Mouse (Mus musculus) lung, postnatal 0 days (tissue): Measurements from ENCODE around the gene Zfp523. TPM values are rescaled to one million over a fixed set of nuclear protein-coding genes. Genes with fewer than 3 reads are reported as not detected.

Experiments used
- ATAC-seq: fragments of 200-750 bp; cut with Nextera tagmentation; 2 replicates; pipeline ENCODE4 v1.8.0; 2017; ENCODE audit warnings: moderate library complexity
- DNase-seq: peaks from one replicate; pipeline ENCODE4 v3.0.0-alpha.2; 2016; ENCODE audit warnings: low spot score
- H3K27ac ChIP-seq: fragments of 300-500 bp; sonication (generic); 2 replicates; pipeline ENCODE4 v1.5.1; 2014; ENCODE audit warnings: antibody characterized with exemption, mild to moderate bottlenecking, low read length, mixed read lengths
- H3K27me3 ChIP-seq: fragments of 300-500 bp; sonication (generic); replicated peaks from 2 replicates; pipeline ENCODE4 v1.6.1; 2014; ENCODE audit warnings: low read length, mixed read lengths; ENCODE audit not compliant: insufficient read depth
- H3K36me3 ChIP-seq: fragments of 300-500 bp; sonication (generic); 2 replicates; pipeline ENCODE4 v1.6.1; 2014; ENCODE audit warnings: low read length, mixed read lengths; ENCODE audit not compliant: insufficient read depth
- H3K4me1 ChIP-seq: fragments of 300-500 bp; sonication (generic); 2 replicates; pipeline ENCODE4 v1.6.1; 2014; ENCODE audit warnings: antibody characterized with exemption, low read depth, low read length, mixed read lengths; ENCODE audit not compliant: insufficient read depth
- H3K4me2 ChIP-seq: fragments of 300-500 bp; sonication (generic); replicated peaks from 2 replicates; pipeline ENCODE4 v1.6.1; 2014; ENCODE audit warnings: low read depth, mild to moderate bottlenecking, low read length, moderate library complexity, mixed read lengths
- H3K4me3 ChIP-seq: fragments of 300-500 bp; sonication (generic); 2 replicates; pipeline ENCODE4 v1.5.1; 2014; ENCODE audit warnings: low read depth, low read length
- H3K9ac ChIP-seq: fragments of 300-500 bp; sonication (generic); replicated peaks from 2 replicates; pipeline ENCODE4 v1.6.1; 2014; ENCODE audit warnings: low read depth, mild to moderate bottlenecking
- H3K9me3 ChIP-seq: fragments of 300-500 bp; sonication (generic); 2 replicates; pipeline ENCODE4 v1.6.1; 2016; ENCODE audit warnings: low read length, mixed read lengths
- CTCF ChIP-seq: IDR thresholded peaks from 2 replicates; pipeline ENCODE4 v1.5.1; 2016; ENCODE audit warnings: antibody characterized with exemption, mild to moderate bottlenecking
- EP300 ChIP-seq: IDR thresholded peaks from 2 replicates; pipeline ENCODE4 v1.6.1; 2016; ENCODE audit warnings: antibody characterized with exemption, mild to moderate bottlenecking, control low read depth
- WGBS: fragments of 180-500 bp; shearing (Covaris S2); extraction: QIAGEN DNeasy Blood & Tissue Kit; methylation state at CpG from one replicate; pipeline ENCODE4 v1.1.7; 2014; 5-methylcytosine and 5-hydroxymethylcytosine counted together
- polyA plus RNA-seq: library from polyadenylated mRNA; unstranded; fragments of >200 nt; fragmentation: Nextera tagmentation; extraction: Ambion mirVana; gene quantifications from 2 replicates; pipeline ENCODE4 v1.2.1, GENCODE M21; 2015

Gene Zfp523
- polyA plus RNA-seq, 1 experiment from 2014 or later: 20.2 TPM

GRCm38 (mm10) chr17:28234641-28235040 lies 57.7 kb downstream of the Zfp523 start:
- Histone ChIP-seq H3K9ac (no peak overlapping the region), H3K36me3 (peaks cover 7% of the 10 kb centered on the region; the same call in 1 of the 2 replicates), H3K4me3 (no peak overlapping the region), H3K9me3 (no peaks in the 10 kb centered on the region), H3K4me2 (no peak overlapping the region), H3K27ac (no peak overlapping the region), H3K4me1 (no peaks in the 10 kb centered on the region; the same call in 1 of the 2 replicates), H3K27me3 (no peaks in the 10 kb centered on the region)
- 80% methylated on average over 5 of the region's 5 CpGs for WGBS
- ATAC-seq (no peak), DNase-seq (no peak)
- TF ChIP-seq EP300 (no peak), CTCF (no peak)

DNA sequence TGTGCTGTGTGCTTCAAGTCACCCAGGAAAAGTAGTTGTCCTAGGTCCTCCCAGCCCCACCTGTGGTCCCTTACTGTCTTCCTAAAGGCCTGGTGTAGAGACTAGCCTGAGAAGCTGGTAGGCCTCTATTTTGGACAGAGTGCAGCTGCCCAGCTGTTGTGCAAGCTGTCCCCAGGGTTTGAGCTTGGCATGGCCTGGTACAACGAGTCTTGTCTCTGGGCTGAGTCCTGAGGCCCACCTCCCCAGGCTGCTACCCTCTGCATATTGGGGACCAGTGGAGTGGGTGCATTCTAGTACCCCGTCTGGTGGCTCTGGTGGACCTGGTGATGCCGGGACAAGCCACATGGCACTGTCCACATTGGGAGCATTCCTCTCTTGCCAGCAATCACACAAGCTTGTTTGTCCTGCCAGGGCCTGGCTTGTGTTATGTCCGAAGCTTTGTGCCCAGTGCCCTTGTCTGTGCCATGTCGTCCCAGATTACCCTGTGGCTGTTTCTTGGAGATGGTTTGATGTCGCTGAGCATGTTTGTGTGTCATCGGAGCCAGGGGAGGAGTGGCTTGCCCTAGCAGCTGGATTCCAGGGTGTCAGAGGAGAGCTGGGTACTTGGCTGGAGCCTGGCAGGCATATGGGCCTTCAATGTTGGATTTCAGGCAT lies 59.2 kb downstream of the Zfp523 start:
- Histone ChIP-seq H3K36me3 (peaks cover 8% of the 10 kb centered on the region; the same call in 1 of the 2 replicates), H3K27me3 (no peaks in the 10 kb centered on the region), H3K9me3 (no peaks in the 10 kb centered on the region), H3K27ac (0 out of 2 replicates have a peak overlapping the region, but pooled peaks have one; percentile 14), H3K9ac (0 out of 2 replicates have a peak overlapping the region, but pooled peaks have one; percentile 1), H3K4me3 (no peak overlapping the region), H3K4me1 (no peaks in the 10 kb centered on the region; the same call in 1 of the 2 replicates), H3K4me2 (no peak overlapping the region)
- ATAC-seq (no peak), DNase-seq (no peak)
- no peak for TF ChIP-seq EP300
- TF ChIP-seq CTCF: no peak
- 65% methylated on average over 7 of the region's 7 CpGs for WGBS

- H3K36me3 ChIP-seq: peaks cover 11% of the 10 kb centered on the region; the same call in 1 of the 2 replicates
- no peak overlapping the region for H3K4me3 ChIP-seq
- no peaks in the 10 kb centered on the region for H3K27me3 ChIP-seq
- WGBS: 62% methylated on average over 4 of the region's 4 CpGs
- H3K4me2 ChIP-seq: no peak overlapping the region
- no peaks in the 10 kb centered on the region for H3K9me3 ChIP-seq
- H3K9ac ChIP-seq: 0 out of 2 replicates have a peak overlapping the region, but pooled peaks have one; percentile 1
- no peaks in the 10 kb centered on the region; the same call in 1 of the 2 replicates for H3K4me1 ChIP-seq
- no peak for ATAC-seq
- H3K27ac ChIP-seq: 0 out of 2 replicates have a peak overlapping the region, but pooled peaks have one; percentile 14
- peak; percentile 37 for DNase-seq
- TF ChIP-seq EP300 (no peak), CTCF (no peak)
Observed at GRCm38 (mm10) chr17:28236636-28237015, 59.7 kb downstream of the Zfp523 start.

DNA sequence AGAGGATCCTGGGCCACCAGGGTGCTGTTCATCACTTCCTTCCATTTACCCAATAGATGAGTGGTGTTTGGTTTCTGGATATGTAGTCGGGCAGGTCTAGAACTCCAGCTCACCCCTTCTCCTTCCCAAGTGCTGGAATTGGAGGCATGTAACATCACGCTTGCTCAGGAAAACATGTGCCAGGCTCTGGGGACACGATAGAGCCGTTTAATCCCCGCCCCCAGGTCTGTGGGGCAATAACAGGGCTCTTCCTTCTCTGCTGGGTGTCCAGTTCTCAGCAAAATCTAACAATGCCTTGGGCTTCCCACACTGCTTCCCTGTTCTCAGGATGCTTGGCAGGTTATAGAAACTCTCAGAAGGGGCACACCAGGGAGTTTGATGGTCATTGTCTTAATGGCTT lies 60.4 kb downstream of the Zfp523 start:
- WGBS: 69% methylated on average over 5 of the region's 5 CpGs
- peaks cover 11% of the 10 kb centered on the region; the same call in 1 of the 2 replicates for H3K36me3 ChIP-seq

GRCm38 (mm10) chr17:28237874-28238273 lies 60.9 kb downstream of the Zfp523 start:
- no peaks in the 10 kb centered on the region; the same call in 1 of the 2 replicates for H3K4me1 ChIP-seq
- H3K27me3 ChIP-seq: no peaks in the 10 kb centered on the region
- DNase-seq: no peak
- H3K4me3 ChIP-seq: no peak overlapping the region
- H3K4me2 ChIP-seq: no peak overlapping the region
- H3K36me3 ChIP-seq: peaks cover 11% of the 10 kb centered on the region; the same call in 1 of the 2 replicates
- WGBS: 80% methylated on average over 6 of the region's 6 CpGs
- no peak for TF ChIP-seq EP300
- TF ChIP-seq CTCF: no peak
- H3K9ac ChIP-seq: no peak overlapping the region
- no peaks in the 10 kb centered on the region for H3K9me3 ChIP-seq
- no peak for ATAC-seq
- H3K27ac ChIP-seq: no peak overlapping the region

More for the DNA sequence above, 60.4 kb downstream of the Zfp523 start:
- Histone ChIP-seq H3K4me2 (no peak overlapping the region), H3K4me1 (no peaks in the 10 kb centered on the region; the same call in 1 of the 2 replicates), H3K27me3 (no peaks in the 10 kb centered on the region), H3K27ac (no peak overlapping the region), H3K4me3 (no peak overlapping the region), H3K9ac (no peak overlapping the region), H3K9me3 (no peaks in the 10 kb centered on the region)
- ATAC-seq (no peak), DNase-seq (no peak)
- TF ChIP-seq CTCF (no peak), EP300 (no peak)

DNA sequence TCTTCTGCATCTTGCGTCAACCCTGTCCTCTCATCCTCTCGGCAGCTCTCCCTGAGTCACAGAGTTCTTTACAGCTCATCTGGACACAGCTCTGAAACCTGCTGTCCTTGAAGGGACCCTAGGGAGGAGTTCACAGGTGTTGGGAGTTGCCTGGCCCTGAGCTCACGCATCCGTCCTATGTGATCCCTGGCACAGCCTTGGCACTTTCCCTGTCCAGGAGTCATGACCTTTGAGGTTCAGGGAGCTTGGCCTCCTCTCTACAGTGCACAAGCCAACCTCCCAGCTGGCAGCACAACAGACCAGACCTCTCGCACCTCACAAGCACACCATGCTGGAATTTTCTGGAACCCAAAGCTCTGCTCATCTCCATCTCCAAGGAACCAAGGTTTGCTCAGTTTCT lies 63.9 kb downstream of the Zfp523 start:
- no peaks in the 10 kb centered on the region for H3K27me3 ChIP-seq
- DNase-seq (no peak), ATAC-seq (no peak)
- no peaks in the 10 kb centered on the region; the same call in 1 of the 2 replicates for H3K4me1 ChIP-seq
- H3K4me2 ChIP-seq: no peak overlapping the region
- peaks cover 11% of the 10 kb centered on the region; the same call in 1 of the 2 replicates for H3K36me3 ChIP-seq
- TF ChIP-seq EP300: no peak
- H3K27ac ChIP-seq: no peak overlapping the region
- H3K4me3 ChIP-seq: no peak overlapping the region
- H3K9me3 ChIP-seq: no peaks in the 10 kb centered on the region
- WGBS: 90% methylated on average over 5 of the region's 5 CpGs
- no peak overlapping the region for H3K9ac ChIP-seq
